9 mouse cellular contexts compared by ENCODE assay signal in the genomic region with DNA sequence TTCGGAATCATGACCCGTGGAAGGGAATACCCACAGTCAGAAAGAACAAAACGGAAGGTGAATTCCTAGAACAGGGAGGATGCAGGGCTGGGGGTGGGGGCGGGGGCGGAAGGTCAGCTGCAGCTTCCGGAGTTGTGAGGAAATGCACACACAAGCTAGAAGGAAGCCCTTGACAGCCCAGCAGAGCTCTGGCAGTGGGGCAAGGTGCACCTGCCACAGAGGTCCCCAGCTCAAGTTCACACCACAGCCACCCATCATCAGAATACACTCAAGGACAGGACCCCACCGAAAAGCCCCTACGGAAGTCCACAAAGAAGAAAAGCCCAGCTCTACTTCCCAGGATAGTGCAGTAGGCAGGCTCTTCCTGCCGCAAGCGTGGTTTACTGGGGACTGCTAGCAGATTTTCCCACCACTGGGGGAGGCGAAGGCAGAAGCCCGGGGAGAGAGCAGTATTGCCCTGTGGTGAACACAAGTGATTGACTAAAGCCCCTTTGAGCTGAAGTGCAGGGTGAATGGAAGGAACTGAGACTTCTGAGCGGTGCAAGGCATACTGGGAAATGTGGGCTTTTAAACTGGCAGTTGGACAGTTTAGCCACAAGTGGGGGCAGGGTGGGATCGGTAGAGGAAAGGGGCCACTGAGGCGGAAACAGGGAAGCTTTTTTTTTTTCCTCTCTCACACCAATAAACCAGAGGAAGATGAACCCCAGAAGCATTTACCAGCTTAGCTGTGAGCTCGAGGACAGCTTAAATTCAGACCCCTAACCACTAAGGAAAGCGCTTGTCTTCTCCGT. TPM values are rescaled to one million over a fixed set of nuclear protein-coding genes. Genes with fewer than 3 reads are reported as not detected.
DNase-seq lines count a peak whose midpoint lies in the region; ATAC-seq lines count a peak whose summit lies in the region.
"Had no signal": no experiment of that assay in that cellular context is flagged by ENCODE, and none has a peak within 500 bp of the region (broad histone marks: within the 10 kb centered on the region; RNA-seq: fewer than 3 reads in every experiment).

No protein-coding gene starts in this region.

- no peak overlapping the region; the same call in 1 of the 2 replicates for H3K4me2 ChIP-seq in forebrain, embryonic 12.5 days
- peak overlapping the region; percentile 42 for H3K4me2 ChIP-seq in heart, embryonic 12.5 days
- H3K4me2 ChIP-seq in liver, embryonic 13.5 days, result peak overlapping the region; percentile 77
- H3K4me2 ChIP-seq: midbrain, embryonic 12.5 days had no signal

- H3K9ac ChIP-seq in forebrain, embryonic 12.5 days, result no peak overlapping the region
- H3K9ac ChIP-seq in heart, embryonic 12.5 days, result peak overlapping the region; percentile 35; the same call in 1 of the 2 replicates
- H3K9ac ChIP-seq in liver, embryonic 13.5 days, result peak overlapping the region; percentile 67
- H3K9ac ChIP-seq: midbrain, embryonic 12.5 days had no signal

- peaks cover 5% of the 10 kb centered on the region for H3K9me3 ChIP-seq in forebrain, embryonic 10.5 days
- no peaks in the 10 kb centered on the region for H3K9me3 ChIP-seq in forebrain, embryonic 12.5 days
- no peaks in the 10 kb centered on the region for H3K9me3 ChIP-seq in heart, embryonic 12.5 days (replicated peaks)
- no peaks in the 10 kb centered on the region for H3K9me3 ChIP-seq in liver, embryonic 13.5 days (replicated peaks)
- H3K9me3 ChIP-seq: midbrain, embryonic 12.5 days had no signal

- WGBS in forebrain, embryonic 10.5 days, result 64% methylated on average over 18 of the region's 18 CpGs
- 52% methylated on average over 18 of the region's 18 CpGs for WGBS in forebrain, embryonic 12.5 days
- 47% methylated on average over 18 of the region's 18 CpGs for WGBS in heart, embryonic 12.5 days
- WGBS in liver, embryonic 13.5 days (ENCODE audit: insufficient replicate concordance), result 11% methylated on average over 18 of the region's 18 CpGs

- H3K4me1 ChIP-seq in forebrain, embryonic 10.5 days, result peaks cover 27% of the 10 kb centered on the region
- H3K4me1 ChIP-seq in forebrain, embryonic 12.5 days, result peaks cover 10% of the 10 kb centered on the region
- H3K4me1 ChIP-seq in heart, embryonic 12.5 days (replicated peaks), result peaks cover 7% of the 10 kb centered on the region
- H3K4me1 ChIP-seq in liver, embryonic 13.5 days (replicated peaks), result peaks cover 26% of the 10 kb centered on the region

- H3K27ac ChIP-seq in forebrain, embryonic 10.5 days, result peak overlapping the region; percentile 81
- no peak overlapping the region; the same call in 1 of the 2 replicates for H3K27ac ChIP-seq in forebrain, embryonic 12.5 days
- H3K27ac ChIP-seq in heart, embryonic 12.5 days (ENCODE audit: poor library complexity, severe bottlenecking), result peak overlapping the region; percentile 57; the same call in 1 of the 2 replicates
- peak overlapping the region; percentile 83 for H3K27ac ChIP-seq in liver, embryonic 13.5 days
- H3K27ac ChIP-seq: midbrain, embryonic 12.5 days had no signal

- no peaks in the 10 kb centered on the region for H3K36me3 ChIP-seq in forebrain, embryonic 10.5 days (replicated peaks)
- no peaks in the 10 kb centered on the region for H3K36me3 ChIP-seq in forebrain, embryonic 12.5 days (replicated peaks)
- no peaks in the 10 kb centered on the region for H3K36me3 ChIP-seq in heart, embryonic 12.5 days
- no peaks in the 10 kb centered on the region for H3K36me3 ChIP-seq in liver, embryonic 13.5 days
- H3K36me3 ChIP-seq: midbrain, embryonic 12.5 days had no signal

- peak overlapping the region; percentile 20; the same call in 1 of the 2 replicates for H3K4me3 ChIP-seq in forebrain, embryonic 10.5 days
- no peak overlapping the region for H3K4me3 ChIP-seq in forebrain, embryonic 12.5 days (replicated peaks)
- no peak overlapping the region for H3K4me3 ChIP-seq in heart, embryonic 12.5 days
- H3K4me3 ChIP-seq in liver, embryonic 13.5 days (replicated peaks), result peak overlapping the region; percentile 49
- H3K4me3 ChIP-seq: midbrain, embryonic 12.5 days had no signal

- H3K27me3 ChIP-seq in forebrain, embryonic 10.5 days (ENCODE audit: poor library complexity, severe bottlenecking), result no peaks in the 10 kb centered on the region
- no peaks in the 10 kb centered on the region for H3K27me3 ChIP-seq in forebrain, embryonic 12.5 days
- H3K27me3 ChIP-seq in heart, embryonic 12.5 days (replicated peaks), result no peaks in the 10 kb centered on the region
- H3K27me3 ChIP-seq in liver, embryonic 13.5 days, result no peaks in the 10 kb centered on the region
- H3K27me3 ChIP-seq: midbrain, embryonic 12.5 days had no signal

- no peak for DNase-seq in forebrain, embryonic 10.5 days (ENCODE audit: extremely low spot score, low spot score)
- DNase-seq in ES-CJ7 (ENCODE audit: low read depth, low spot score), result peak; percentile 64
- DNase-seq in liver, embryonic 13.5 days, result peak; percentile 32
- DNase-seq in retina, embryonic 14.5 days (ENCODE audit: low spot score), result peak; percentile 58
- DNase-seq in cerebellum, postnatal 10 days, result no peak
- DNase-seq in urinary bladder, postnatal 36 days (ENCODE audit: low spot score in 2 of 2), result no peak

- no peak for ATAC-seq in forebrain, embryonic 12.5 days (ENCODE audit: low FRiP score)
- ATAC-seq in heart, embryonic 12.5 days (ENCODE audit: insufficient number of reproducible peaks, low FRiP score), result no peak
- peak; percentile 77 for ATAC-seq in liver, embryonic 13.5 days (ENCODE audit: low read depth)

RNA-seq across cellular contexts. Expression of gene Bex6, which starts 2.5 kb away (rescaled TPM):
- 0.62 TPM in 1 of 2 replicates, not detected in the other for polyA plus RNA-seq in forebrain, embryonic 10.5 days (2016; fragmentation: Nextera tagmentation; extraction: Ambion mirVana)
- polyA plus RNA-seq in forebrain, embryonic 12.5 days (2016; fragmentation: Nextera tagmentation; extraction: Ambion mirVana), result not detected in 2 replicates
- not detected in 2 replicates for polyA plus RNA-seq in heart, embryonic 12.5 days (2016; fragmentation: Nextera tagmentation; extraction: Ambion mirVana)
- 1.3 and 1.5 TPM in 2 replicates for polyA plus RNA-seq in liver, embryonic 13.5 days (2015; fragmentation: Nextera tagmentation; extraction: Ambion mirVana)
- polyA plus RNA-seq: midbrain, embryonic 12.5 days had no signal

RNA-seq across cellular contexts. Expression of gene Nrros, which starts 11.7 kb away (rescaled TPM):
- 7.3 and 9.3 TPM in 2 replicates for polyA plus RNA-seq in forebrain, embryonic 10.5 days (2016; fragmentation: Nextera tagmentation; extraction: Ambion mirVana)
- 6.8 and 7.4 TPM in 2 replicates for polyA plus RNA-seq in forebrain, embryonic 12.5 days (2016; fragmentation: Nextera tagmentation; extraction: Ambion mirVana)
- polyA plus RNA-seq in heart, embryonic 12.5 days (2016; fragmentation: Nextera tagmentation; extraction: Ambion mirVana), result 5.2 and 6.1 TPM in 2 replicates
- polyA plus RNA-seq in liver, embryonic 13.5 days (2015; fragmentation: Nextera tagmentation; extraction: Ambion mirVana), result 22.6 and 23.9 TPM in 2 replicates

Comparison
In these comparisons a context has a peak if more than half of its experiments do, and no peak if none do; other contexts are left out.
1. H3K4me3 ChIP-seq: peak in forebrain, embryonic 10.5 days (single experiment) and liver, embryonic 13.5 days (single experiment); none in forebrain, embryonic 12.5 days (single experiment) and heart, embryonic 12.5 days (single experiment).
2. DNase-seq: peak in ES-CJ7 (single experiment), liver, embryonic 13.5 days (single experiment) and retina, embryonic 14.5 days (single experiment); none in forebrain, embryonic 10.5 days (single experiment), cerebellum, postnatal 10 days (0 of 2) and urinary bladder, postnatal 36 days (0 of 2).